Mouse (Mus musculus) hindbrain, embryonic 11.5 days (tissue): Measurements from ENCODE around the gene Bahcc1. TPM values are rescaled to one million over a fixed set of nuclear protein-coding genes. Genes with fewer than 3 reads are reported as not detected.

Experiments used
- ATAC-seq: fragments of 200-750 bp; cut with Nextera tagmentation; 2 replicates; pipeline ENCODE4 v1.8.0; 2017; ENCODE audit warnings: mild to moderate bottlenecking, moderate TSS enrichment, moderate library complexity; ENCODE audit not compliant: low FRiP score
- DNase-seq: peaks from one replicate; pipeline ENCODE4 v3.0.0-alpha.2; 2015; ENCODE audit warnings: low spot score
- H3K27ac ChIP-seq: fragments of 300-500 bp; sonication (generic); 2 replicates; pipeline ENCODE4 v1.5.1; 2014; ENCODE audit warnings: mild to moderate bottlenecking, low read depth, low read length
- H3K27me3 ChIP-seq: fragments of 300-500 bp; sonication (generic); 2 replicates; pipeline ENCODE4 v1.6.1; 2014; ENCODE audit warnings: mild to moderate bottlenecking, low read length, moderate library complexity, mixed read lengths; ENCODE audit not compliant: control insufficient read depth, insufficient read depth
- H3K36me3 ChIP-seq: fragments of 300-500 bp; sonication (generic); 2 replicates; pipeline ENCODE4 v1.6.1; 2014; ENCODE audit warnings: mild to moderate bottlenecking, low read length, moderate library complexity, mixed read lengths; ENCODE audit not compliant: control insufficient read depth, insufficient read depth
- H3K4me1 ChIP-seq: fragments of 300-500 bp; sonication (generic); replicated peaks from 2 replicates; pipeline ENCODE4 v1.6.1; 2014; ENCODE audit warnings: low read length, mixed read lengths; ENCODE audit not compliant: control insufficient read depth, insufficient read depth
- H3K4me2 ChIP-seq: fragments of 300-500 bp; sonication (generic); replicated peaks from 2 replicates; pipeline ENCODE4 v1.6.1; 2014; ENCODE audit warnings: mild to moderate bottlenecking, low read depth, low read length
- H3K4me3 ChIP-seq: fragments of 300-500 bp; sonication (generic); 2 replicates; pipeline ENCODE4 v1.5.1; 2014; ENCODE audit warnings: low read depth, low read length
- H3K9ac ChIP-seq: fragments of 300-500 bp; sonication (generic); 2 replicates; pipeline ENCODE4 v1.6.1; 2014; ENCODE audit warnings: low read depth, low read length
- H3K9me3 ChIP-seq: fragments of 300-500 bp; sonication (generic); 2 replicates; pipeline ENCODE4 v1.6.1; 2016; ENCODE audit warnings: low read length; ENCODE audit not compliant: control insufficient read depth
- WGBS: fragments of 180-500 bp; shearing (Covaris S2); extraction: QIAGEN DNeasy Blood & Tissue Kit; methylation state at CpG from one replicate; pipeline ENCODE4 v1.1.7; 2014; 5-methylcytosine and 5-hydroxymethylcytosine counted together
- polyA plus RNA-seq: library from polyadenylated mRNA; unstranded; fragments of >200 nt; fragmentation: Nextera tagmentation; extraction: Ambion mirVana; gene quantifications from 2 replicates; pipeline ENCODE4 v1.2.1, GENCODE M21; 2014

Gene Bahcc1
- polyA plus RNA-seq, 1 experiment from 2014 or later: 23.1 TPM

DNA sequence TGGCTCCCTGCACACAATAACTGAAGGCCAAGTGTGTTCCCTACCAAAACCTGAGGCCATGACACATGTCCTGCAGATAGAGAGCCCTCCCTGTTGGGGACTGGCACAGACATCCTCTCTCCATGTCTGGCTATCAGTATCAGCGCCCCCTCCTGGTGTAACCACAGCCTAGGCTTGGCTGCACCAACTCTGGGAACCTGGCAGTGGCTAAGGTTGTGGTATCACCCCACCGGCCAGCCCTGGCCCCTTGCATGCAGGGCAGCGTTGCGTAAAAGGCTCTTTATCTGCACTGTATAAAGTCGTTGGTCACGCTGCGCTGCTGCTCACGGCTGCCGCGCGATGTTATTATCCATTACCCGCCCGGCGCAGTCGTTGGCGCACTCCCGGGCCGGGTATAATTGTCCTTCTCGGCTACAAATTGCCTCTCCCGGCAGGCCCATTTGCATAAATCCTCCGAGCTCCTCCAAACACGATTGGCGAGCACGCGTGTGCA is 47.6 kb downstream of the Bahcc1 start:
- H3K36me3 ChIP-seq: peaks cover 31% of the 10 kb centered on the region
- H3K27ac ChIP-seq: peak overlapping the region; percentile 73
- peaks cover 11% of the 10 kb centered on the region for H3K4me1 ChIP-seq
- H3K4me2 ChIP-seq: no peak overlapping the region
- peak; percentile 88 for ATAC-seq
- WGBS: 30% methylated on average over 25 of the region's 25 CpGs
- no peak overlapping the region for H3K4me3 ChIP-seq
- no peaks in the 10 kb centered on the region for H3K27me3 ChIP-seq
- H3K9me3 ChIP-seq: no peaks in the 10 kb centered on the region
- DNase-seq: peak; percentile 84
- no peak overlapping the region for H3K9ac ChIP-seq

DNA sequence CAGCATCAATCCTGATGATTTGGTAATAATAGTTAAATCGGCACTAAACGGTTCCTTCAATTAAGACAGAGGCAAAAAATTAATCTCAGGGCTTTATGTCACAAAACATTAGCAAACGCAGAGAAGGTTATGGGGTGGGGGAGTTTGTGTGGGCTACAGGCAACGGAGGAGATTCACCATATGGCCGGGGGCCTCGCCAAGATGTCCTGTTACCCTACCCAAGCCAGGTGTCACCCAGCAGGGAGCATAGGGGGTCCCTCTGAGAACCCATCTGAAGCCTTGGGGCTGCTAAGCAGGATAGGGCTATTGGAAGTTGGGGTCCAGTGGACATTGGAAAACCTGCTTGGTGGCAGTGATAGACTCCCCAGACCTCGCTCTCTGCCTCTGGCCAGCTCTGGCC is 48.0 kb downstream of the Bahcc1 start:
- WGBS: 67% methylated on average over 7 of the region's 7 CpGs
- Histone ChIP-seq H3K9me3 (no peaks in the 10 kb centered on the region), H3K4me1 (peaks cover 11% of the 10 kb centered on the region), H3K27me3 (no peaks in the 10 kb centered on the region), H3K4me2 (no peak overlapping the region), H3K27ac (peak overlapping the region; percentile 73), H3K9ac (no peak overlapping the region), H3K36me3 (peaks cover 31% of the 10 kb centered on the region), H3K4me3 (no peak overlapping the region)
- DNase-seq: no peak
- ATAC-seq: peak; percentile 20; the same call in 1 of the 2 replicates

DNA sequence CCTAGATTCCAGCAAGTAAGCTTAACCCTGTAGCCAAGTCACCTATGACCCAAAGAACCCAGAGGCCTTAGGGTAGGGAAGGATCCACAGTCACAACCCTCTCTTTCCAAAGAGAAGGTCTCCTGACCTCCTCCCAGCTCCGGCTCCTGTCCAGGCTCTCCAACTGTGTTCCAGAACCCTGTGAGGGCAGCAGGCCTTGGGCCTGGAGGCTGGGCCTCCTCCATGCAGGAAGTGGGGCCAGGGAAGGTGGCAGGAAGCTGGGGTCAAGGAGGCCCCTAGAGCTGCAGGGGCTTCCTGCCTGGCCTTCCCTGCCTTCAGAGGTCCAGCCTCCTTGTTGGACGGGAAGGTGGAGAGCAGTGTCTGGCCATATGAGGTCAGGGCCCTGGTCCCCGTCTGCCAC is 48.5 kb downstream of the Bahcc1 start:
- no peaks in the 10 kb centered on the region for H3K9me3 ChIP-seq
- H3K4me1 ChIP-seq: peaks cover 11% of the 10 kb centered on the region
- WGBS: 79% methylated on average over 3 of the region's 3 CpGs
- no peak overlapping the region for H3K4me3 ChIP-seq
- no peaks in the 10 kb centered on the region for H3K27me3 ChIP-seq
- H3K9ac ChIP-seq: no peak overlapping the region
- H3K27ac ChIP-seq: peak overlapping the region; percentile 73
- ATAC-seq (no peak), DNase-seq (no peak)
- H3K36me3 ChIP-seq: peaks cover 30% of the 10 kb centered on the region
- no peak overlapping the region for H3K4me2 ChIP-seq

DNA sequence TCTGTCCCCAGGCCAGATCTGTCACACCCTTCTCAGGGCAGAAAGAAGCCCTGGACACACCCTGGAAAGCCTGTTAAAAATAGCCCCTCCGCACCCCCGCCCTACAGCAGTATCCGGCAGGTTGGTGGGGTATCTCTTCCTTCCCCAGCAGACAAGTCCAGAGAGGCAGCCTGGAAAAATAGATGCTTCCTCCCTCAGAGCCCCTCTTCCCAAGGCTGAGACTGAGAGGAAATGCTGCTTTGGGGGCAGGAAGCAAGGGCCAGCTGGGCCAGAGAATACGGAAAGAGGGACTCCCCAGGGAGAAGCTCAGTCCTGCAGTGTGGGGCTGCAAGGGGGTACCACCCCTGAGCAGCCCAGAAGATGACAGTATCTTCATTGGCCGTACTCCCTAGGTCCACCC is 50.8 kb downstream of the Bahcc1 start:
- 90% methylated on average over 5 of the region's 5 CpGs for WGBS
- no peak for ATAC-seq
- Histone ChIP-seq H3K9me3 (no peaks in the 10 kb centered on the region), H3K4me1 (peaks cover 11% of the 10 kb centered on the region), H3K27ac (peak overlapping the region; percentile 5; the same call in 1 of the 2 replicates), H3K4me2 (no peak overlapping the region), H3K9ac (no peak overlapping the region), H3K27me3 (no peaks in the 10 kb centered on the region), H3K4me3 (no peak overlapping the region), H3K36me3 (peaks cover 32% of the 10 kb centered on the region)
- DNase-seq: no peak

DNA sequence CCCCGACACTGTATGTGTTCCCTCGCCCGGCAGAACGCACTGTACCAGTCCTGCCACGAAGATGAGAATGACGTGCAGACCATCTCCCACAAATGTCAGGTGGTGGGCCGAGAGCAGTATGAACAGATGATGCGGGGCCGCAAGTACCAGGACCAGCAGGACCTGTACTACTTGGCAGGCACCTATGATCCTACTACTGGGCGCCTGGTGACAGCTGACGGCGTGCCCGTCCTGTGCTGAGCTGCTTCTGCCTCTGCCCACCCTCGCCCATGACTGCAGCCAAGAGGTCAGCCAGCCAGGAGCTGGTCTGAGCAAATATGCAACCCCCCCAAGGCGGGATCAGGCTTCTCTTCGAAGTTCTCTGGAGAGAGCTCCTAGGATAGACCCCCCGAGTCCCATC is 56.9 kb downstream of the Bahcc1 start:
- no peak overlapping the region for H3K9ac ChIP-seq
- peaks cover 18% of the 10 kb centered on the region for H3K36me3 ChIP-seq
- H3K27ac ChIP-seq: no peak overlapping the region
- H3K9me3 ChIP-seq: no peaks in the 10 kb centered on the region
- no peaks in the 10 kb centered on the region for H3K27me3 ChIP-seq
- ATAC-seq (no peak), DNase-seq (no peak)
- peaks cover 6% of the 10 kb centered on the region; the same call in 1 of the 2 replicates for H3K4me1 ChIP-seq
- H3K4me2 ChIP-seq: no peak overlapping the region
- 94% methylated on average over 17 of the region's 17 CpGs for WGBS
- H3K4me3 ChIP-seq: no peak overlapping the region

DNA sequence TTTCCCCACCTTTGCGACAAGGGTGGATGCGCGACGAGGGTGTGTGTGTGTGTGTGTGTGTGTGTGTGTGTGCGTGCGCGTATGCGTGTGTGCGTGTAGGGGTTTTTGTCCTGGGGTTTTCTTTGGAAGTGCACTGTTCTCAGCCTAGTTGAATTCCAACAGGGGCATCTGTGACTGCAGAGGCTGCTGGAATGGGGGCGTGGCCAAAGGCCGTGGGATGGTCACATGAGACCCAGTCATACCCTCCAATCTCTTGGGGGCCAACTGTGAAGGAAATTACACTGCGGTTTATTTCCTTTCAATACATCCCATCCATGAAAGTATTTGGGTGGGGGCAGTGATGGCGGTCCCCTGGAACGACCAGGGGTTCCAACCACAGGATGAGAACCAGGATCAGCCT is 57.5 kb downstream of the Bahcc1 start:
- peaks cover 16% of the 10 kb centered on the region for H3K36me3 ChIP-seq
- 93% methylated on average over 14 of the region's 14 CpGs for WGBS
- H3K27ac ChIP-seq: no peak overlapping the region
- peaks cover 9% of the 10 kb centered on the region for H3K4me1 ChIP-seq
- no peak overlapping the region for H3K4me3 ChIP-seq
- no peaks in the 10 kb centered on the region for H3K9me3 ChIP-seq
- ATAC-seq (no peak), DNase-seq (no peak)
- no peaks in the 10 kb centered on the region for H3K27me3 ChIP-seq
- H3K4me2 ChIP-seq: no peak overlapping the region
- H3K9ac ChIP-seq: no peak overlapping the region

DNA sequence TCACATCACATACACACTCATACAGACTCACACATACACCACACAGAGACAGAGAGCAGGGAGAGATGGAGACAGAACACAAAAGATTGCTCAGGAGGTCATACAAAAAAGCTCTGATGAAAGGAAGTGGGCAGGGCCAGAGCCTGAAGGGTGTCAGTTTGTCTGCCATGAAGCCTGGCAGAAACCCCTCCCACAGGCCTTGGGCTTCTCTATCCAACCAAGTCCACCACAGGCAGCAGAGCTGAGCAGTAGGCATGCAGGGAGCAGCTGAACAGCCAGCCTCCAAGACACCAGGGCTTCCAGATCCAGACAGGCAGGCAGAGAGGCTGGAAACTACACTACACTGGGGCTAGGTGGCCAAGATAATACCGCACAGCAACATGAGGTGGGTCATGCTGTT is 61.0 kb downstream of the Bahcc1 start:
- peaks cover 7% of the 10 kb centered on the region for H3K36me3 ChIP-seq
- no peaks in the 10 kb centered on the region for H3K27me3 ChIP-seq
- DNase-seq: peak; percentile 44
- H3K4me2 ChIP-seq: no peak overlapping the region
- WGBS: 87% methylated on average over 1 of the region's 1 CpGs
- H3K4me3 ChIP-seq: no peak overlapping the region
- H3K4me1 ChIP-seq: peaks cover 25% of the 10 kb centered on the region
- peak overlapping the region; percentile 48; the same call in 1 of the 2 replicates for H3K27ac ChIP-seq
- H3K9me3 ChIP-seq: no peaks in the 10 kb centered on the region
- H3K9ac ChIP-seq: no peak overlapping the region
- ATAC-seq: no peak

DNA sequence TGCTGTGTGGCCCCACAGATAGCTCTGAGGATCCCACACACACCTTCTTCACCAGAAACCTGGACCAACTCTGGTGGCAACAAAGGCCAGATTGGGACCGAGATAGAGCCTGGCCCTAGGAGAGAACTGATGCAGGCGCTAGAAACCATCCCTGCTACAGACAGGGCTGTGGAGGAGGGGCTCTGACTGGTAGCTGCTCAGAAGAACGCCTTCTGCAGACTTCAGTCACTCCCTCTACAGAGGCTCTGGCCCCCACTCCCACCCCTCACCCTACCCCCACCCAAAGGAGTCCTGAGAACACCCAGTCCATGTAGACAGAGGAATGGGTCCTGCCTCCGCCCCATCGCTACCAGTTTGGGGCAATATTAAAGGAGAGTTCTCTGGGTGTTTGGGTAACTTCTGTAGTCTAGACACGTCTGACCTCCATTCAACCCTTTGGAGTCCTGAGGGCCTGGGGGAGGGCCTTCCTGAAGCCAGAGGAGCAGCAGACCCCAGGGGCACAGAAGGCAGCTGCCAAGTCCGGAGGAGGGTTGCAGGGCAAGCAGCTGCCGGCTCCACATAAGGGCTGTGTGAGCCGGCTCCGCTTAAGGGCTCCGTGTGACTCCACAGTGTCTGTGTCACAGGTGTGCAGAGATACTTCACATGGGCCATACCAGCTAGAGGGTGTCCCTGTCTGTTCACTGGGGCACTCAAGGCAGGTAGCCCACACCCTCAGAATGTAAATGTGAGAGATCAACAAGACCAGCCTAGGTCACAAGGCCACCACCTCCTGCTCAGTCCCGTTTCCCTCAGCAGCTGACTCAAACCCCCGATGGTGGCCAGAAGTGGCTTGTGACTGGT is 63.8 kb downstream of the Bahcc1 start:
- no peaks in the 10 kb centered on the region for H3K9me3 ChIP-seq
- peaks cover 25% of the 10 kb centered on the region for H3K4me1 ChIP-seq
- ATAC-seq: peak; percentile 54; the same call in 1 of the 2 replicates
- H3K27ac ChIP-seq: peak overlapping the region; percentile 45; the same call in 1 of the 2 replicates
- no peaks in the 10 kb centered on the region for H3K36me3 ChIP-seq
- H3K27me3 ChIP-seq: no peaks in the 10 kb centered on the region
- no peak overlapping the region for H3K4me3 ChIP-seq
- peak overlapping the region; percentile 20; the same call in 1 of the 2 replicates for H3K9ac ChIP-seq
- no peak overlapping the region for H3K4me2 ChIP-seq
- WGBS: 31% methylated on average over 13 of the region's 13 CpGs
- DNase-seq: peak; percentile 56

DNA sequence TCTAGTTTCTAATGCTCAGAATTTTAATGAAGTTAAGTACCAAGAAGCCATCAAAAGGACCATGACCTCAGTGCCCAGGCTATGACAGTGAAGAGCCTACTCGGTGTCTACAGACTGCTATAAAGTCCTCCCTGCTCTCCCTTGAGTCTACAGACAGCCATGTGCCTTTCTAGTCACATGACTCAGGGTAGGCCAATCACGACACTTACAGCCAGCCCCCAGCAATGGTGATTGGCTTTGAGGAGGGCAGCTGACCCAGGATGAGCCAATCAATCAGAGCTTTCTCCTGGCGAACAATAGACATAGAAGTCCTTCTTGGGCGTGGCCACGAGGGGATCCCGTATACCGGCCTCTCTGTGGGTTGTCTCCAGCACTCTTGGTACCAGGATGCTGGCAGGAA is 65.0 kb downstream of the Bahcc1 start:
- H3K4me1 ChIP-seq: peaks cover 25% of the 10 kb centered on the region
- DNase-seq: peak; percentile 36
- no peak overlapping the region for H3K9ac ChIP-seq
- 62% methylated on average over 7 of the region's 7 CpGs for WGBS
- ATAC-seq: no peak
- no peaks in the 10 kb centered on the region for H3K27me3 ChIP-seq
- H3K4me3 ChIP-seq: no peak overlapping the region
- H3K4me2 ChIP-seq: no peak overlapping the region
- H3K27ac ChIP-seq: no peak overlapping the region
- no peaks in the 10 kb centered on the region for H3K9me3 ChIP-seq
- H3K36me3 ChIP-seq: no peaks in the 10 kb centered on the region
